Mouse (Mus musculus) testis, adult 2 months (tissue): Measurements from ENCODE around the gene Slc30a6. TPM values are rescaled to one million over a fixed set of nuclear protein-coding genes. Genes with fewer than 3 reads are reported as not detected.
"Not testable (repeated sequence)": the region's sequence is repeated elsewhere in the genome, so short reads cannot be mapped to it uniquely, and the experiment has no call there.

Experiments
- H3K27ac ChIP-seq: fragments of 200-500 bp; 2 replicates; pipeline ENCODE4 v1.5.1; 2012; ENCODE audit warnings: low read depth, low read length; ENCODE audit not compliant: control insufficient read depth, insufficient read depth
- H3K27me3 ChIP-seq: fragments of 200-500 bp; 2 replicates; pipeline ENCODE4 v1.6.1; 2012; ENCODE audit warnings: mild to moderate bottlenecking, low read length, moderate library complexity; ENCODE audit not compliant: control insufficient read depth, insufficient read depth
- H3K36me3 ChIP-seq: fragments of 200-500 bp; 2 replicates; pipeline ENCODE4 v1.6.1; 2012; ENCODE audit warnings: mild to moderate bottlenecking, low read length; ENCODE audit not compliant: control insufficient read depth, insufficient read depth
- H3K4me1 ChIP-seq: fragments of 200-500 bp; 2 replicates; pipeline ENCODE4 v1.6.1; 2012; ENCODE audit warnings: low read length; ENCODE audit not compliant: control insufficient read depth, insufficient read depth
- H3K4me3 ChIP-seq: fragments of 200-500 bp; 2 replicates; pipeline ENCODE4 v1.5.1; 2012; ENCODE audit warnings: low read depth, mild to moderate bottlenecking, low read length, moderate library complexity, mixed read lengths; ENCODE audit not compliant: control insufficient read depth
- CTCF ChIP-seq: fragments of 200-500 bp; IDR thresholded peaks from 2 replicates; pipeline ENCODE4 v1.5.1; 2012; ENCODE audit warnings: low read depth, mild to moderate bottlenecking, inconsistent platforms, low read length, moderate library complexity; ENCODE audit not compliant: control insufficient read depth, insufficient read depth, insufficient replicate concordance
- POLR2A ChIP-seq: fragments of 200-500 bp; IDR thresholded peaks from 2 replicates; pipeline ENCODE4 v1.6.1; 2012; ENCODE audit warnings: low read depth, mild to moderate bottlenecking, inconsistent platforms, low read length, moderate library complexity; ENCODE audit not compliant: control insufficient read depth
- polyA plus RNA-seq: library from polyadenylated mRNA; depleted of rRNA; stranded (reverse); fragments of >200 nt; gene quantifications from 2 replicates; pipeline ENCODE4 v1.2.3, GENCODE M21; 2012; rRNA removed

Gene Slc30a6
- polyA plus RNA-seq, 1 experiment: 12.1 TPM

DNA sequence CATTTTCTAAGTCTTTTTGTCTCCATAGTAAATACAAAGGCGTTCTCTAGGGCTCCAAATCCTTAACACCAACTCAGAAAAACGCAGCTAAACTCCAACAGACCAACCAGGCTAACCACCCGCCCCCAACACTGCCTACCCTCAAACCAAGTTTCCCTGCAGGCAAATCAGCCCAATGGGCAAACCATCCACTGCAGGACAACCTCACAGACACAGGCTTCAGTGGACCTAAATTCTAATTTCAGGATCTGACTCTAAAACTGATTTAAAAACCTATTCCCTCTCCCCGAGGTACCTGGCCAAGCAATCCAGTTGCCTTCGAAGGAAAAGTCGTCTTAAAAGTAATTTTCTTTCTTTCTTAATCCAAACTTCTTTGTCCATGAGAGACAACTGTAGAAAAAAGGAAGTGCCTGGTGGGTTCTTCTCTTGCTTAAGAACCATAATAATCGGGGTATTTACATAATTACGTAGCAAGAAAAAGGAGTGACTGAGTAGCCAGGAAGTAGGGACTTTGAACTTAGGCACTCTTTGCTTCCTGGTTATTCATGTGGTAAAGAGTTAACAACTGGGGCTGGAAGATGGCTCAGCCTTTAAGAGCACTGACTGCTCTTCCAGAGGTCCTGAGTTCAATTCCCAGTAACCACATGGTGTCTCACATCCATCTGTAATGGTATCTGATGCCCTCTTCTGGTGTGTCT, 63.5 kb downstream of the Slc30a6 start, which contains the start of gene Nlrc4:
Gene Nlrc4 (minus strand): TSS at position 432 of the 698 bp plus-strand sequence.
- no peak within 1 kb of the TSS for H3K4me3 ChIP-seq
- no peaks in the 10 kb centered on the region; the same call in 1 of the 2 replicates for H3K4me1 ChIP-seq
- no peak within 1 kb of the TSS for H3K27ac ChIP-seq
- no peaks in the 10 kb centered on the region for H3K27me3 ChIP-seq
- TF ChIP-seq CTCF (no peak), POLR2A (no peak)
- no peaks in the 10 kb centered on the region for H3K36me3 ChIP-seq

DNA sequence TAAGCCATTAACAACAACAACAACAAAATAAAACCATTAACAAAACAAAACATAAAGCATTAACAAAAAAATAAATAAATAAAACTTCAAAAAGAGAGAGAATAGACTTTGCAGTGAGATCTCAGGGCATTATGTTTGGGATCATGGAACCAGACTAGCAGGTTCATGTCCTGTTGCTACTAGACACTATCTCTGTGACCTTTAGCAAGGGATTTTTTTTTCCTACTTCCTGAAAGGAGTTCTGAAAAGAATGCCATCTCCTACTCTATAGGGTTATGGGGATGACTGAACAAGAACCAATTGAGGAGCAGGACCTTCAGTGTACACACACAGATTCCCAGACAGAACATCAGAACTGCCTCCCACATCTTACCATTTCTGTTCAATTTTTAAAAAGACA, 68.1 kb downstream of the Slc30a6 start:
- TF ChIP-seq CTCF: no peak
- TF ChIP-seq POLR2A: no peak
- no peak overlapping the region for H3K27ac ChIP-seq

DNA sequence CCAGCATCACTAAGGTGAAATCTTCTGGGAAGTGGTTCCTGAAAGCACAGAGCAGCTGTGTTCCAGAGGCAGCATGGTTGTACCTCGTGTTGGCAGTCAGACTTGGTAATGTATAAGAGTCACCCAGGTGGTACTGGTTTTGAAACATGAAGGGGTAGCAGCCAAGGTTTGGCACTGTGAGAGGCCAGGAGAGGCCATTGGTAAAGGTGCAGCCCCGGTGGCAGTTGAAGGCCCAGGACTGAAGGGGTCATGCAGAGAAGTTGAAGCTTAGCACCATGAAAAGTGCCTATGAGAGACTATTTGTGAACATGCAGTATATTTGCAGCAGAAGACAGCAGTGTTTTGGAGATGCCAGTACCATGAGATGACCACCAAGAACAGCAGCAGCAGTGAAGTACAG, 72.6 kb downstream of the Slc30a6 start:
- H3K4me1 ChIP-seq, H3K27ac ChIP-seq, H3K27me3 ChIP-seq, H3K36me3 ChIP-seq, H3K4me3 ChIP-seq: not testable (repeated sequence)

More for the DNA sequence above, 68.1 kb downstream of the Slc30a6 start:
- Histone ChIP-seq H3K4me1 (no peaks in the 10 kb centered on the region), H3K27me3 (no peaks in the 10 kb centered on the region), H3K4me3 (no peak overlapping the region), H3K36me3 (no peaks in the 10 kb centered on the region)

DNA sequence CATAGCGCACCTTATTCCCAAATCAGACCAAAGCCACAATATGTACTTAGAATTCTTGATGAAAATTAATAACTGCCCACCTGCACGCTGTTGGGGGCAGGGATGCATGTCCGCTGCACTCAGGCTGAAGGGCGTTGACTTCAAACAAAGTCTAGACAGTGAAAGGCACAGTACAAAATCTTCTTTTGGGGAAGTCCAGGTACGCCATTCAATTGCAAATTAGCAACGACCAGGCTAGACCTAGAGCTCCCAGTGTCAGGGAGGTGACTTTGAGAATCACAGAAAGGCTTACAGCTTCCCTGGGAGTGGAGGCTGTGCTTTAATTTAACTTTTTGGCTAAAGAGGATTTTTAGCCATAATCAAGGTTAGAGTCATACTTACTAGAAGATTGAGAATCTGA, 74.7 kb downstream of the Slc30a6 start:
- H3K4me1 ChIP-seq, H3K27ac ChIP-seq, H3K27me3 ChIP-seq, H3K4me3 ChIP-seq, H3K36me3 ChIP-seq: not testable (repeated sequence)

Other genes starting within 250 kb of the Slc30a6 start
- gene Memo1, start 100.1 kb upstream of the Slc30a6 start, polyA plus RNA-seq: 94.5 and 110 TPM in 2 replicates
- gene Dpy30, start 71.7 kb upstream of the Slc30a6 start, polyA plus RNA-seq: 133 and 159 TPM in 2 replicates
- 22.0 and 23.3 TPM in 2 replicates for gene Spast, start 56.6 kb upstream of the Slc30a6 start, polyA plus RNA-seq
- gene Nlrc4, start 63.5 kb downstream of the Slc30a6 start, polyA plus RNA-seq: 0.66 and 0.77 TPM in 2 replicates
- gene Yipf4, start 93.9 kb downstream of the Slc30a6 start, polyA plus RNA-seq: 12.2 and 16.1 TPM in 2 replicates
- 26.0 and 26.3 TPM in 2 replicates for gene Birc6, start 132.7 kb downstream of the Slc30a6 start, polyA plus RNA-seq